Mouse (Mus musculus) cerebellum, adult 2 months (tissue): ENCODE measurements around the gene Tmem190. TPM values are rescaled to one million over a fixed set of nuclear protein-coding genes. Genes with fewer than 3 reads are reported as not detected.

ENCODE experiments used
- DNase-seq, 2 experiments: peaks; one replicate each; pipeline ENCODE4 v3.0.0; 2021
- H3K27ac ChIP-seq: fragments of 200-500 bp; 2 replicates; pipeline ENCODE4 v1.5.1; 2012; ENCODE audit warnings: low read length, control low read depth, inconsistent platforms; ENCODE audit not compliant: insufficient read depth
- H3K27me3 ChIP-seq: fragments of 200-500 bp; 2 replicates; pipeline ENCODE4 v1.6.1; 2012; ENCODE audit warnings: inconsistent platforms, mild to moderate bottlenecking, low read length, moderate library complexity; ENCODE audit not compliant: control insufficient read depth, insufficient read depth
- H3K4me1 ChIP-seq: fragments of 200-500 bp; 2 replicates; pipeline ENCODE4 v1.6.1; 2011; ENCODE audit warnings: low read length; ENCODE audit not compliant: control insufficient read depth, insufficient read depth
- H3K4me3 ChIP-seq: fragments of 200-500 bp; replicated peaks from 2 replicates; pipeline ENCODE3; 2011; ENCODE audit warnings: mild to moderate bottlenecking, low read depth, low read length, control low read depth; ENCODE audit not compliant: insufficient read depth
- CTCF ChIP-seq: fragments of 200-500 bp; IDR thresholded peaks from 2 replicates; pipeline ENCODE4 v1.5.1; 2011; ENCODE audit warnings: low read depth, mild to moderate bottlenecking, control low read depth, low read length, moderate library complexity, borderline replicate concordance; ENCODE audit not compliant: insufficient read depth
- POLR2A ChIP-seq: fragments of 200-500 bp; IDR thresholded peaks from 2 replicates; pipeline ENCODE4 v1.6.1; 2011; ENCODE audit warnings: low read length, control low read depth, borderline replicate concordance; ENCODE audit not compliant: insufficient read depth
- WGBS: fragments of 180-500 bp; shearing (Covaris S2); methylation state at CpG from one replicate; pipeline ENCODE4 v1.1.7; 2018; 5-methylcytosine and 5-hydroxymethylcytosine counted together
- polyA plus RNA-seq: library from polyadenylated mRNA; depleted of rRNA; stranded (reverse); fragments of >200 nt; gene quantifications from 2 replicates; pipeline ENCODE4 v1.2.3, GENCODE M21; 2012

Gene Tmem190
- polyA plus RNA-seq, 1 experiment = not detected

DNA sequence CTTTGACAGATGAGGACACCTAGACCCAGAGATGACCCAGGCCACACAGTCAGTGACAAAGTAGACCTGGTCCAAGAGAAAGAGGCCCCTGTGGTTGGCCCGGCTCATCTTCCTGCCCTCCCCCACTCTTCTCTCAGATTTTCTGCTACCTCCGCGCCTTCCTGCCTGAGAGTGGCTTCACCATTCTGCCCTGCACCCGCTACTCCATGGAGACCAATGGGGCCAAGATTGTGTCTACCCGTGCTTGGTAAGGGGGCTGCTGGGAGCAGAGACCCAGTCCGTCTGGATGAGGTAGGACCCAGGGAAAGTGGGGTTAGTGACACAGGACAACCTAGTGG, 40.3 kb upstream of the Tmem190 start:
- no peaks in the 10 kb centered on the region for H3K27me3 ChIP-seq
- no peak overlapping the region for H3K4me3 ChIP-seq
- TF ChIP-seq POLR2A = no peak
- peaks cover 13% of the 10 kb centered on the region; the same call in 1 of the 2 replicates for H3K4me1 ChIP-seq
- H3K27ac ChIP-seq = peak overlapping the region; percentile 97; the same call in 1 of the 2 replicates
- DNase-seq = no peak
- WGBS = 84% methylated on average over 6 of the region's 6 CpGs

DNA sequence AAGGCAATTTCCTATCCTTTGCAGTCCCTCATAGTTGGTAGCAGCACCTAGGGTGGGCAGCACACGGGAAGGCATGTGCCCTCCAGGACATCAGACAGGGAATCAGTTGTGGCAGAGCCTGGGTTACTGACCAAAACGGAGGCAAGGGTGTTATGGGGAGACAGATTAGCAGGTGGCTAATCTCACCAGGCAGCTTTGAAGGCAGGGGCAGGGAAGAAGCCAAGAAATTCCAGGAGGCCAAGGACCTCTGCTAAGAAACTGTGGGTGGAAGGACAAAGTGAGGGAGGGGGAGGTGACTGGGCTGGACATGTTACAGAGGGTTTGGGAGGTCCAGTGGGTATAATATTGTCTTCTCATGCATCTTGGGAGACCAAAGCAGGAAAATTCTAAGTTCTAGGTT, 39.4 kb upstream of the Tmem190 start:
- no peak for DNase-seq
- H3K4me1 ChIP-seq = peaks cover 13% of the 10 kb centered on the region; the same call in 1 of the 2 replicates
- 54% methylated on average over 2 of the region's 2 CpGs for WGBS
- H3K27me3 ChIP-seq = no peaks in the 10 kb centered on the region
- H3K4me3 ChIP-seq = no peak overlapping the region
- TF ChIP-seq CTCF (no peak), POLR2A (no peak)
- H3K27ac ChIP-seq = no peak overlapping the region

DNA sequence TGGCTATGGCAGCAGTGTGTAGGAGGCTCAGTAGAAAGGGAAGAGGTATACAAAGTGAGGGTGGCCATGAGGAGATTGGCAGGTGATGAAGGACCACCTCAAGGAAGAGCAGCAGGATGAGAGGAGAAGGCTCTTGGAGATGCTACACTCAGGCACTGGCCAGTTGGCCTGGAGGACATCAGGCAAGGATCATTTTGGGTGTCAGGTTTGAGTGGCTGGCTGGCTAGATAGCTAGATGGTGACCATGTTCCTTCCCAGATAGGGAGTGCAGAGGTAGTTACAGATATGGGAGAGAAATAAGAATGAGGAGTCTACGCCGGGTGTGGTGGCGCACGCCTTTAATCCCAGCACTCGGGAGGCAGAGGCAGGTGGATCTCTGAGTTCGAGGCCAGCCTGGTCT, 37.9 kb upstream of the Tmem190 start:
- DNase-seq = no peak
- WGBS = 98% methylated on average over 6 of the region's 6 CpGs
- H3K27ac ChIP-seq = no peak overlapping the region
- H3K27me3 ChIP-seq = no peaks in the 10 kb centered on the region
- no peak for TF ChIP-seq CTCF
- no peak for TF ChIP-seq POLR2A
- peaks cover 13% of the 10 kb centered on the region; the same call in 1 of the 2 replicates for H3K4me1 ChIP-seq
- no peak overlapping the region for H3K4me3 ChIP-seq

DNA sequence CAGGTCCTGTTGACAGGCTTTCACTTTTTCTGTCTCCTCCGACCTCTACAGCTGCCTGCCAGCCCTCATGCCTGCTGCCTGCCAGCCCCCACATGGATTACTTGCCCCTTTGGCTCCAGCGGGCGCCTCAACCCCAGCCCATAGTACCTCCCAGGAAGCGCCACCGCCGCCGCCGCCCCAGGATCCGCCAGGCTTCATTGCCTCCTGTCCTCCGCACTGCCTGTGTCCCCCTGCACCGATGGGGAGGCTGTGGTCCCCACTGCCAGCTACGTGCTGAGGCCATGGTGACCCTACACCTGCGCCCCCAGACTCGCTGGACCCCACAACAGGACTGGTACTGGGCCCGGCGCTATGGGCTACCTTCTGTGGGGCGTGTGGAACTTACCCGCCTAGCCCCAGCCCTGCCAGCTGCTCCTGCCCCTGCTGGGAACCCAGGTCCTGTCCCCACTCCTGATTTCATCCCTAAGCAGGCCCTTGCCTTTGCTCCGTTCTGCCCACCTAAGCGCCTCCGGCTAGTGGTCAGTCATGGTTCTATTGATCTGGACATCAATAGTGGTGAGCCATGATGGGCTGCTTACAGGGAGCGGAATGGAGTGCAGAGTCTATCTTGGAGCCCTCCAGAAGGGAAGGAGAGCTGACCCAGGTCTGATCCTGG, 36.3 kb upstream of the Tmem190 start:
- WGBS = 81% methylated on average over 22 of the region's 22 CpGs
- Histone ChIP-seq H3K4me3 (no peak overlapping the region), H3K4me1 (peaks cover 12% of the 10 kb centered on the region; the same call in 1 of the 2 replicates), H3K27ac (no peak overlapping the region), H3K27me3 (no peaks in the 10 kb centered on the region)
- TF ChIP-seq POLR2A (no peak), CTCF (no peak)
- no peak for DNase-seq

DNA sequence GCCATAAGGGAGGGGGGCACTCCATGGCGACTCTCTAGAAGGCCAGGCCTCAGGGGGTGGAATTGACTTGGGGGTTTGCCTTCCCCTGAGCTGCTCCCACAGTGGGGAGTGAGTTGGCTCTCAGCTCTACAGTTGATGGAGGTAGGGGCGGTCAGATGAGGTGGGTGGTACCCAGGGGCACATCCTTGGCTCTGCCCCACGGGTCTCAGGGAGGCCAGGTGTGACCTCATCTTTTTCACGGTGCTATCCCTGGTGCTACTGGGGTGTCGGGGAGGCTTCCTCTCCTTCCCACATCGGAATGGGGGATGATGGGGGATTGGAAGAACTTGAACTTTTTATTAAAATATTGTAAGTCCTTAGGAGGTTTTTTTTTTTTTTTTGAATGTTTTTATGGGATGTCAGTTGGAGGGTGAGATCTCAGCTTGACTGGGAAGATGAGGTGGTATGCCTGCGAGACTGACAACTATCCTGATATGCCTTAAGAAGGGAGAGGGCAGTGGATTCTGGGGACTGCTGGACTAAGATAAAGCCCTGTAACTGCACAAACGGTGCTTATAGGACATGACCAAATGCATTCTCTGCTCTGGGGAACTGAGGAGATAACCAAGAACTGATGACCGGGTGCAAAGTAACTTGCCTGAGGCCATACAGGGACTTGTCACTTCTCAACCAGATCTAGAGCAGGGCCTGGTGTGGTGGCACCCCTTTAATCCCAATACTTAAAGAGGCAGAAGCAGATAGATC, 35.4 kb upstream of the Tmem190 start:
- no peak overlapping the region for H3K27ac ChIP-seq

DNA sequence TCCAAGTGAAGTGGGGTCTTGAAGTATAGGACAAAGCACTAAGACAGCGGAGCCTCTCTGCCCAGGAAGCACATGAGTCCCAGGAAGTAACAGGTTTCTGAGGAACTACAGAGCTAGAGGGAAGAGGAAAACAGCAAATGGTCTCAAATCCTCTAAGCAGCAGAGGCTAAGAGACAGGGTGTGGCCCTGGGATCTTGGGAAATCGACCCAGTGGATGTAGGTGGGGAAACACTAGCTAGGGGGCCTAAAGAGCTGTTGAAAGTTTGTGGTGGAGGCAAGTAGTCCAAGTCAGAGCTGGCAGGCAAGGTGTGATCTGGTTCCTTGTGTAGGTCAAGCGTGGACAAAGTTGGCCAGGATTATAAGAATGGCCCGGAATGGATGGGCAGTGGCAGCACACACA, 34.4 kb upstream of the Tmem190 start:
- Histone ChIP-seq H3K27me3 (no peaks in the 10 kb centered on the region), H3K4me3 (no peak overlapping the region), H3K4me1 (peaks cover 3% of the 10 kb centered on the region; the same call in 1 of the 2 replicates), H3K27ac (no peak overlapping the region)
- TF ChIP-seq CTCF (no peak), POLR2A (no peak)
- DNase-seq = no peak
- 79% methylated on average over 4 of the region's 4 CpGs for WGBS

More for the DNA sequence above, 35.4 kb upstream of the Tmem190 start:
- Histone ChIP-seq H3K27me3 (no peaks in the 10 kb centered on the region), H3K4me3 (no peak overlapping the region), H3K4me1 (peaks cover 6% of the 10 kb centered on the region)
- DNase-seq = no peak
- TF ChIP-seq POLR2A (no peak), CTCF (no peak)
- 75% methylated on average over 9 of the region's 9 CpGs for WGBS

DNA sequence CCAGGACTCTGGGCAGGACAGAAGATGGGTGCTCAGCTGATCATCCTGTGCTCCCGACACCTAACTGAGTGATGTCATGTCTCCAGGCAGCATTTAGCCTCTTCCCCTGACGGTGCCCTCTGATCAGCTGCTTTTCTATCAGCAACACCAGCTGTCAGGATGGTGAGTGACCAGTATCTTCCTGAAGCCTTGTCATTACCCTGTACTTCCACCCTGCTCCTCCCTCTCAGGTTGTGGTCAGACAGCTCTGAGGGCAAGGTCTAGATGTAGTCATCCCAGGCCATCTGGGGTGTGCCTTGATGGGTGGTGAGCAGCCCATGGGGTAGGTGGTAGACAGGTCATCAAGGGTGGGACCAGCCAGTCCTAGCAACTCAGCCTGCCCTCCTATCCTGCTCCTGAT, 33.6 kb upstream of the Tmem190 start:
- Histone ChIP-seq H3K27ac (no peak overlapping the region), H3K27me3 (no peaks in the 10 kb centered on the region), H3K4me3 (no peak overlapping the region), H3K4me1 (peaks cover 3% of the 10 kb centered on the region; the same call in 1 of the 2 replicates)
- WGBS = 75% methylated on average over 2 of the region's 2 CpGs
- TF ChIP-seq POLR2A (no peak), CTCF (no peak)
- DNase-seq = no peak

DNA sequence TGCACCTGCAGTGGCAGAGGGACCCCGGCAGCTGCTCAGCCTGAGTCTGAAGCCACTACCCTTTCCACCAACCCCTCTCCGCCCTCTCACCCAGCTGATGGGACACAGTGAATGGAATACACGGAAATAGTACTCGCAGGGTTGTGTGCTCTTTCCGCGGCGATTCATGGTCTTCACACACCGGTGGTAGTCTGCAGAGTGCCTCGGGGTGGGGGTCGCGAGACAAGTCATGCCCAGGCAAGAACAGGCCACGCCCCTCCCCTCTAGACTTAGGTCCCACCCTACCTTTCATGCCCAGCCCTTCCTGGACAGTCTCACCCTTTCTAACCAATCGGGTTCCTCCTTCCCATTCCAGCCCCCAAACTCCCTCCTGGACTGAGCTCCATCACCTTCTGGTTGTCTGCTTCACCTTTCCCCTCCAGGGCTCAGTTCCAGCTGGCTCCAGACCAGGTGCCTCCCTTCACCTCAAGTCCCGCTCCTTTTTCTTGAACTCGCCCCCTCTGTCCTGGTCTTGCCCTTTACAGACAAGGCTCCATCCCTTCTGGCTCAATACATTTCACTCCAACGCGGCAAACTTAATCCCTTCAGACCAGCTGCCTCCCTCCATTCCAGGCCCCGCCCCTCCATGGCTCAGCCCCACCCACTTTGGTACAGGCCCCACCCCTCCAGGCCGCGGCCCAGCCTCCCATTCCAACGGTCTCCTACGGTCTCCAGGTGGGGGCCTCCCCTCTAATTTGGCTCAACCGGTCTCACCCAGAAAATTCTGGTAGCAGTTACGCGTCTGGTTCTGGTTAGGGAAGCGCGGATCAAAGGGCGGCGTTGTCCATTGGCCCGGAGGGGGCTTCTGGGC, 30.5 kb upstream of the Tmem190 start:
- no peak for TF ChIP-seq CTCF
- no peak for TF ChIP-seq POLR2A
- H3K4me1 ChIP-seq = peaks cover 3% of the 10 kb centered on the region; the same call in 1 of the 2 replicates
- no peak overlapping the region for H3K27ac ChIP-seq
- no peak overlapping the region for H3K4me3 ChIP-seq
- peak in 1 of 2 experiments; percentile 20 for DNase-seq
- 3% methylated on average over 30 of the region's 30 CpGs for WGBS
- H3K27me3 ChIP-seq = no peaks in the 10 kb centered on the region
